Mouse (Mus musculus) heart, embryonic 16.5 days (tissue): ENCODE data around the gene Rasl12. TPM values are rescaled to one million over a fixed set of nuclear protein-coding genes. Genes with fewer than 3 reads are reported as not detected.
A peak's percentile ranks its signal among the peaks of the same experiment; 100 is the strongest.

Source experiments
- ATAC-seq: fragments of 200-750 bp; cut with Nextera tagmentation; replicated peaks from 2 replicates; pipeline ENCODE4 v1.8.0; 2017; ENCODE audit warnings: moderate number of reproducible peaks; ENCODE audit not compliant: insufficient read depth, low FRiP score; ENCODE audit errors: extremely low read depth
- H3K27ac ChIP-seq: fragments of 300-500 bp; sonication (generic); 2 replicates; pipeline ENCODE4 v1.5.1; 2014; ENCODE audit warnings: mild to moderate bottlenecking, low read length, control low read depth, moderate library complexity
- H3K27me3 ChIP-seq: fragments of 300-500 bp; sonication (generic); 2 replicates; pipeline ENCODE4 v1.6.1; 2014; ENCODE audit warnings: low read length, mixed read lengths; ENCODE audit not compliant: control insufficient read depth, insufficient read depth
- H3K36me3 ChIP-seq: fragments of 300-500 bp; sonication (generic); 2 replicates; pipeline ENCODE4 v1.6.1; 2014; ENCODE audit not compliant: control insufficient read depth, insufficient read depth
- H3K4me1 ChIP-seq: fragments of 300-500 bp; sonication (generic); 2 replicates; pipeline ENCODE4 v1.6.1; 2014; ENCODE audit warnings: low read length, mixed read lengths; ENCODE audit not compliant: control insufficient read depth, insufficient read depth
- H3K4me2 ChIP-seq: fragments of 300-500 bp; sonication (generic); 2 replicates; pipeline ENCODE4 v1.6.1; 2014; ENCODE audit warnings: low read depth, mild to moderate bottlenecking, control low read depth, low read length
- H3K4me3 ChIP-seq: fragments of 300-500 bp; sonication (generic); 2 replicates; pipeline ENCODE4 v1.5.1; 2014; ENCODE audit warnings: mild to moderate bottlenecking, control low read depth, low read length
- H3K9ac ChIP-seq: fragments of 300-500 bp; sonication (generic); 2 replicates; pipeline ENCODE4 v1.6.1; 2014; ENCODE audit warnings: low read length, control low read depth
- H3K9me3 ChIP-seq: fragments of 300-500 bp; sonication (generic); replicated peaks from 2 replicates; pipeline ENCODE4 v1.6.1; 2016; ENCODE audit warnings: low read length; ENCODE audit not compliant: control insufficient read depth
- WGBS: fragments of 180-500 bp; shearing (Covaris S2); extraction: QIAGEN DNeasy Blood & Tissue Kit; methylation state at CpG from one replicate; pipeline ENCODE4 v1.1.7; 2014; 5-methylcytosine and 5-hydroxymethylcytosine counted together
- polyA plus RNA-seq: library from polyadenylated mRNA; unstranded; fragments of >200 nt; fragmentation: Nextera tagmentation; extraction: Ambion mirVana; gene quantifications from 2 replicates; pipeline ENCODE4 v1.2.1, GENCODE M21; 2015

Gene Rasl12
- polyA plus RNA-seq, 1 experiment from 2014 or later = 8.4 TPM

DNA sequence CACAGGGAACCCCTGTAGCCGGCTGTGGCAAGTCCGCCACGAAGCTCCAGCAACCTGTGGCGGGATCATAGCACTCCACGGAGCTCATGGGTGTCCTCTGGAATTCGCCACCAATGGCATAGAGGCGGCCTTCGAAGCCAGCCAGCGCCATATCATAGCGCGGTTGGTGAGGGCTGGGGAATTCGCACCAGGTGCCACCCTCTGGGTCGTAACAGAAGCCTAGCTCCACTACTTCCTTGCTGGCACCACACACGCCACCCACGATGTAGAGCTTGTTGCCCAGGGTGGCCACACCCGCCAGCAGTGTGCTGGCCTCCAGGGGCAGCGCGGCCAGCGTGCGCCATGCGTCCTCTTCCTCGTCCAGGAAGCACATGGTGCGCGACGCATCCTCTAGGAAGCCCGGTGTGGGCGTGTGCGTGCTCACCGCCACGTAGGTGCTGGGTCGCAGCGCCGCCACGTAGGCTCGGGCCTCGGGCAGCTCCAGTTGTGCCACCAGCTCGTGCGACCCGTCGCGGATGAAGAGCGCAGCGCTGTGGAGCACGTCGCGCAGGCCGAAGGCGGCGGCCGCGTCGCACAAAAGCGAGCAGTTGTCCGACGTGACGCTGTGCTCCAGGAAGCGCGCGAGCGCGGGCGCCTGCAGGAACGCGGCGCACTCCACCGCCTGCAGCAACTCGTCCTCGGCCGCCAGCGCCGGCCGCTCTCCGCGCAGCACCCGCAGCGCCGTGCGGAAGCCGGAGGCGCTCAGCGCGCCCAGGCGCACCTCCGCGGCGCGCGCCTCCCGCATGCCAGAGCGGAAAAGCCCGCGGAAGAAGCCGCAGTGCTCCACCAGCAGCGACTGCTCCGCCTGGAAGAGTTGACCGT lies 7.3 kb upstream of the Rasl12 start:
- WGBS = 15% methylated on average over 96 of the region's 96 CpGs

DNA sequence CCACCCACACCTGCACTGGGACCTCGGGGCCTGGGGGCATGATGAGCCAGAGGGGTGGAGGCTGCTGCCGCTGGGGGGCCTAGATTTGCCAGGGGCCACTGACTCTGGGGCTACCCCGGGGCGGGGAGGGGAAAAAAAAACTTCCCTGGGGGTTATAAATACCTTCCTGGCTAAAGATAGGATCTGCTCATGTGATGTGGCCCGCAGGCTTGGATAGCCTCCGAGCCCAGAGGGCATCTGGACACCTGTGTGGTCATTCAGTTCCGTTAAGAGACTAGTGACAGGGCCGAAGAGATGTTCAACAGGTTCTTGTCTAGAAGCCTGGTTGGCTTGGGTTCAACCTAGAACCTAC lies 6.7 kb upstream of the Rasl12 start, which contains the start of gene Kbtbd13:
TSS of gene Kbtbd13 (minus strand) at position 40 of the 352 bp plus-strand sequence.
- no peak for ATAC-seq
- H3K36me3 ChIP-seq = no peaks in the 10 kb centered on the region
- 26% methylated on average over 8 of the region's 8 CpGs for WGBS

More for the DNA sequence above, 7.3 kb upstream of the Rasl12 start:
- Histone ChIP-seq H3K27me3 (peaks cover 23% of the 10 kb centered on the region), H3K27ac (no peak overlapping the region), H3K4me1 (peaks cover 17% of the 10 kb centered on the region), H3K36me3 (no peaks in the 10 kb centered on the region), H3K4me2 (peak overlapping the region; percentile 82), H3K9ac (peak overlapping the region; percentile 73), H3K4me3 (peak overlapping the region; percentile 60), H3K9me3 (no peaks in the 10 kb centered on the region)
- peak; percentile 53 for ATAC-seq

GRCm38 (mm10) chr9:65392638-65393364 lies 5.5 kb upstream of the Rasl12 start:
- Histone ChIP-seq H3K27ac (peak overlapping the region; percentile 13; the same call in 1 of the 2 replicates), H3K4me1 (peaks cover 17% of the 10 kb centered on the region), H3K27me3 (peaks cover 23% of the 10 kb centered on the region), H3K9me3 (no peaks in the 10 kb centered on the region), H3K9ac (no peak overlapping the region), H3K4me2 (no peak overlapping the region), H3K4me3 (no peak overlapping the region), H3K36me3 (no peaks in the 10 kb centered on the region)
- WGBS = 21% methylated on average over 6 of the region's 6 CpGs
- no peak for ATAC-seq

More for the DNA sequence above, 6.7 kb upstream of the Rasl12 start, which contains the start of gene Kbtbd13:
- peaks cover 17% of the 10 kb centered on the region for H3K4me1 ChIP-seq
- H3K27me3 ChIP-seq = peaks cover 23% of the 10 kb centered on the region
- no peaks in the 10 kb centered on the region for H3K9me3 ChIP-seq
- peak within 1 kb of the TSS; percentile 73 for H3K9ac ChIP-seq
- no peak within 1 kb of the TSS for H3K27ac ChIP-seq
- peak within 1 kb of the TSS; percentile 82 for H3K4me2 ChIP-seq
- H3K4me3 ChIP-seq = peak within 1 kb of the TSS; percentile 60

DNA sequence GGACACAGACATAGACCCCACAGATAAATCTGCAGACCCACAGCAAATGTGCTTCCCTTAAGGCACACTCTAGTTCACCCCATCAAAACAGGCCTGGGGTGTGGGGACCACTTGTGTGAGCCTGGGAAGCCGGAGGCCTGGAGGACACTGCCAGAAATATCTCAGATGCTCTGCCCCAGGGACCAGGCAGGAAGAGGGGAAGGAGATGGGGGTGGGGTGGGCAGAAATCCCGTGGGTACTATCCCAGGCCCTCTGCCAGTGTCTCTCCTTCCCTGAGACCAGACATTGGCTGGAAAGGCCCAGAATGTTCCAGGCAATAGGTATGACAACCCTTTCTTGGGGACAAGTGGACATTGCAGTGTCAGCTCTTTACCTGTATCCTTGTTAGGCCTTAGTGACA lies 4.7 kb upstream of the Rasl12 start:
- peak overlapping the region; percentile 13; the same call in 1 of the 2 replicates for H3K27ac ChIP-seq
- peaks cover 23% of the 10 kb centered on the region for H3K4me1 ChIP-seq
- H3K27me3 ChIP-seq = peaks cover 23% of the 10 kb centered on the region
- no peak overlapping the region for H3K9ac ChIP-seq
- no peak overlapping the region for H3K4me2 ChIP-seq
- H3K4me3 ChIP-seq = no peak overlapping the region
- no peaks in the 10 kb centered on the region for H3K36me3 ChIP-seq
- no peaks in the 10 kb centered on the region for H3K9me3 ChIP-seq
- ATAC-seq = no peak
- 15% methylated on average over 2 of the region's 2 CpGs for WGBS

GRCm38 (mm10) chr9:65394360-65394759 lies 3.9 kb upstream of the Rasl12 start:
- Histone ChIP-seq H3K27ac (0 out of 2 replicates have a peak overlapping the region, but pooled peaks have one; percentile 6), H3K36me3 (no peaks in the 10 kb centered on the region), H3K4me3 (no peak overlapping the region), H3K4me1 (peaks cover 26% of the 10 kb centered on the region), H3K9ac (no peak overlapping the region), H3K9me3 (no peaks in the 10 kb centered on the region), H3K27me3 (peaks cover 23% of the 10 kb centered on the region), H3K4me2 (no peak overlapping the region)
- WGBS = 65% methylated on average over 2 of the region's 2 CpGs
- ATAC-seq = no peak

DNA sequence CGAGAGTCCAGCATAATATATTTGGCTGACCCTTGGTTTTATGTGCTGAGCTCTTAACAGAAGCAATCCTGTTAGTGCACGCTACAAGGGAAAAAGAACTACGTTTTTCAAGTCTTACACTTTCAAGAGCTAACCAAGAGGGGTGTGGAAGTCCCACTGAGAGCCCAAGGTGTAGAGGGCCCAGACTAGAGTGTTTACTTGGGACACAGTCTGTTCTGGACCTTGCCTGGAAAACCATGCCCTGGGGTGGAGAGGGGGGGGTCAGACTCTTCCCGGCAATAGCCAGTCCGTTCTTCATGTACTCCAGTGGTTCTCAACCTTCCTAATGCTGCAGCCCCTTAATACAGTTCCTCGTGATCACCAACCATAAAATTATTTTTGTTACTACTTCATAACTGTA lies 1.6 kb downstream of the Rasl12 start:
- H3K4me2 ChIP-seq = peak overlapping the region; percentile 12; the same call in 1 of the 2 replicates
- ATAC-seq = no peak
- H3K9ac ChIP-seq = no peak overlapping the region
- WGBS = 82% methylated on average over 6 of the region's 6 CpGs
- H3K9me3 ChIP-seq = no peaks in the 10 kb centered on the region
- H3K4me3 ChIP-seq = peak overlapping the region; percentile 26; the same call in 1 of the 2 replicates
- no peaks in the 10 kb centered on the region for H3K27me3 ChIP-seq
- H3K4me1 ChIP-seq = peaks cover 15% of the 10 kb centered on the region
- H3K27ac ChIP-seq = no peak overlapping the region
- H3K36me3 ChIP-seq = no peaks in the 10 kb centered on the region

DNA sequence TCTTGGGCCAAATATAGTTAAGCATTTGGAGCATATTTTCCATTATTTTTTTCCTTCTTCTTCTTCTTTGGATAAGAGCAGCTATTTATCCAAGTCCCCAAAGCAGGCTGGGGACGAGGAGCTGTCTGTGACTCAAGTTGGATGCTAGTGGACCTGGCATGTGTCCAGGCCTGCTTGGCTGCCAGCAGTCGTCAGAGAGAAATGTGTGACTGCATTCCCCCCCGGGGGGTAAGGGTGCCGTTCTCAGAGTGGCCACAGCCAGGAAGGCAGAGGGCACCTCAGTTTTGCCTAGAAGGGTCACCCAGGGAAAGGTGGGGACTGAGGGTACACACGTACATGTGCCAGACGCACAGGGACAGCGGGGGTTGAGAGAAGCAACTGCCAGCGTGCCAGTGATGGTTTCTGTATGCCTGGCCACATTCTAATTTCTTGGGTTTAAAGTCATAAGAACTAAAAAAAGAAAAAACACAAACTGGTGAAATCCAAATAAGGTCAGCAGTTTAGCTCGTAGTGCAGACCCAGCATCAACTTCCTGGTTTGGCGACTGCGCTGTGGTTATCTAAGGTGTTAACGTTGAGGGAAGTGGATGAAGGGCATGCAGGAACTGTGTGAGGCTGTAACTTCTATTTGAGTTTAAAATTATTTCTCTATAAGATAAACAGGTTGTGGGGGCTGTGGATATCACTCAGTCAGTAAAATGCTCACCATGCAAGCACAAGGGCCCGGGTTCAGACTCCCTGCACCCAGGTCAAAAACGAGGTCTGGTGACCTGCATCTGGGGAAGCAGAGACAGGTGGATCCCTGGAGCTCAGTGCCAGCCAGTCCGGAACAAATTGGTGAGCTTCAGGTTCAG lies 6.3 kb downstream of the Rasl12 start:
- H3K36me3 ChIP-seq = no peaks in the 10 kb centered on the region
- H3K4me3 ChIP-seq = 0 out of 2 replicates have a peak overlapping the region, but pooled peaks have one; percentile 33
- H3K9me3 ChIP-seq = no peaks in the 10 kb centered on the region
- 39% methylated on average over 15 of the region's 15 CpGs for WGBS
- H3K4me2 ChIP-seq = peak overlapping the region; percentile 61
- H3K27me3 ChIP-seq = no peaks in the 10 kb centered on the region
- H3K27ac ChIP-seq = peak overlapping the region; percentile 66
- peaks cover 7% of the 10 kb centered on the region for H3K4me1 ChIP-seq
- ATAC-seq = peak; percentile 74
- peak overlapping the region; percentile 61 for H3K9ac ChIP-seq

GRCm38 (mm10) chr9:65405184-65405449 lies 6.8 kb downstream of the Rasl12 start:
- Histone ChIP-seq H3K4me2 (no peak overlapping the region), H3K9ac (no peak overlapping the region)

More at GRCm38 (mm10) chr9:65405184-65405449, 6.8 kb downstream of the Rasl12 start:
- no peaks in the 10 kb centered on the region for H3K27me3 ChIP-seq
- WGBS = 77% methylated on average over 2 of the region's 2 CpGs
- no peak overlapping the region for H3K27ac ChIP-seq
- H3K4me3 ChIP-seq = no peak overlapping the region
- no peaks in the 10 kb centered on the region for H3K36me3 ChIP-seq
- no peak for ATAC-seq
- no peaks in the 10 kb centered on the region for H3K9me3 ChIP-seq
- peaks cover 7% of the 10 kb centered on the region for H3K4me1 ChIP-seq
